Mouse (Mus musculus) lung, postnatal 0 days (tissue): ENCODE measurements at regions not wholly inside any gene's neighbourhood (a gene's known extent, or its start where the extent isn't known, plus 50 kb on each side); places are given as distances from the start of the nearest gene placed in this dataset.

Experiments used
- CTCF ChIP-seq: IDR thresholded peaks from 2 replicates; pipeline ENCODE4 v1.5.1; 2016; ENCODE audit warnings: antibody characterized with exemption, mild to moderate bottlenecking
- EP300 ChIP-seq: IDR thresholded peaks from 2 replicates; pipeline ENCODE4 v1.6.1; 2016; ENCODE audit warnings: antibody characterized with exemption, mild to moderate bottlenecking, control low read depth

DNA sequence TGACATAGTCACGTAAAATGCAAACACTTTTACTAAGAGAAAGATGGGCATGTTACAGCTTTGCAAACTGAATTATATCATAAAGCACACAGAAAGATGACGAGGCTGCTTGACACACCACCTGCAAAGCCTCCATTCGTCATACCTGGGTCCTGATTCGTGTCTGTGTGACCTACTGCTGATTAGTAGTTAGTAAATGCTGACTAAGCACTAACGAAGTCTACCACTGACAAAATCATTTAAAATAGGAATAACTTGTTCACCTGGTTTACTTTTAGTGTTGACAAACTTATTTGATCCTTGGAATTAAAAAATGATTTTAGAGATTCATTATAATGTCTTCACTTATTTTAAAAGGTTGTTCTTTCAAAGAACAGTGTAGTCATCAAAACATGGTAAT, 71.3 kb downstream of the 4933402N22Rik start:
- TF ChIP-seq CTCF: no peak
- no peak for TF ChIP-seq EP300
